Mouse (Mus musculus): ENCODE data around the gene Sbk2.
"Not testable (repeated sequence)": the region's sequence is repeated elsewhere in the genome, so short reads cannot be mapped to it uniquely, and the experiment has no call there.

Sbk2 gene

DNA sequence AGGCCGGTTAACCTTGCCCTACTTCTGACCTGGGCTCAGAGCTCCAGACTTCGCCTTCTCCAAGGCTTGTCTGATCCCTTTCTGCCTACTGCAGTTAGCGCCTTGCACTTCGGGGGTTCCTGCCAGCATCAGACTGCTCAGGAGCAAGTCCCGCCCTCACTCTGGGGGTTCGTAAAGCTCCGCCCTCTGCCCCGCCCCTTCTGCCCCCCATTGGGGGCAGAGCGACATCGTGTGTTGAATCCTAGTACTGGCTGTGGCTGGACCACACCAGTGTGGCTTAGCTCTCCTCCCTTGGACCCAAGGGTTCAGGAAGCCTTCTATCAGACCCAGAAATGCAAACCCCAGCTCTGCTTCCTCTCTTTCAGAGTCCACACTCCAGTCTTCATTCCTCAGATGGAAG lies at the start of gene Sbk2:
Sbk2 (minus strand) TSS at position 135 of the 400 bp plus-strand sequence.
- peak; percentile 73 to 77 for DNase-seq (ENCODE audit: low spot score in 2 of 2)

DNA sequence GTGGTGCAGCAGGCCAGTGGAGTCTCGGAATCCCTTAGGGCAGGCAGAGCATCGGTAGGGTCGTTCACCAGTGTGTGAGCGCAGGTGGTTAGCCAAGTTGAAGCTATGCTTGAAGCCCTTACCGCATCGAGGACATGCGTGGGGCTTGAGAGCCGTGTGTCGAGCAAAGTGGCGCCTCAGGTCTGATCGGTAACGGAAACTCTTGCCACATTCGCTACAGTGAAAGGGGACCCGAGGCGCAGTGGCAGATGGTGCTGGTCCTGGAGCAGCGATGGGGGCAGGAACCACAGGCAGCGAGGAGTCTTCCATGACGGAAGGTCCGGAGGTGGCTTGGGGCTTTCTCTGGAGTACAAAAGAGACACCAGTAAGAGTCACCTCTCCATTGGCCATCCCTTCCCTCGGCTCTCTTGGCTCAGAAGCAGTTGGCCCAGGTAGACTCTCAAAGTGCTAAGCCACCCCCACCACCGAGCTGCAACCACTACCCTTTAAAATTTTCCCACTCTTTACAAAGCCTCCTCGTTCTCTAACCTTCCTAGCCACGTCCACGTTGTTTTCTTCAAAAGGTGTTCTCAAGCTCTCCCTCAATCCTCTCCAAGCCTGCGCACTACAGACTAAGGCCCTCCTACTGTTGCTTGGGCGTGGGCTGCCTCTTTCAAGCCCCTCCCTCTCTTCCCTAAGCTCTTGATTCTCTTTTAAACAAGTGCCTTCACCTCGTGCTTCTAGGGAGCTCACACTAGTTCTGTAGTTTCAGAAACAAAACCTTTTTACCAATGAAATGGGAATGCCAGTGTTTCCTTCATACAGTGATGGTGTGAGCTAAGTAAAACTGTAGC lies 48.7 kb upstream of the Sbk2 start:
- no peak for DNase-seq (ENCODE audit: low spot score in 2 of 2)

DNA sequence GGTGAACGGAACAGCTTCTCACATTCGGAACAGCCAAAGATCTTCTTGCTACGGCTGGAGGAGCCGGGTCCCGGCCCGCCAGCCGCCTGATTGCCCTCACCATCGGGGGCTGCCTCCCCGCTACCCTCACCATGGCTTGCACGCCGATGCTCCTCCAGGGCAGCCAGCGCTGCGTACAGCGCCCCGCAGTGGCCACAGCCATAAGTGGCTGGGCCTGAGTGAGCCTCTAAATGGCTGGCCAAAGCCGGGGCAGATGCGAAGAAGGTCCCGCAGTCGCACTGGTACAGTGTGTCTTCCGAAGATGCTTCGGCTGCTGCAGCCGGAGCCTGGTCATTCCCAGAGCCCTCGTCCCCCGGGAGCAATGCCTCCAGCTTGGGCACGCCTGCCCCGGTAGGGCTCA lies 44.0 kb upstream of the Sbk2 start:
- no peak for DNase-seq (ENCODE audit: low spot score in 2 of 2)

DNA sequence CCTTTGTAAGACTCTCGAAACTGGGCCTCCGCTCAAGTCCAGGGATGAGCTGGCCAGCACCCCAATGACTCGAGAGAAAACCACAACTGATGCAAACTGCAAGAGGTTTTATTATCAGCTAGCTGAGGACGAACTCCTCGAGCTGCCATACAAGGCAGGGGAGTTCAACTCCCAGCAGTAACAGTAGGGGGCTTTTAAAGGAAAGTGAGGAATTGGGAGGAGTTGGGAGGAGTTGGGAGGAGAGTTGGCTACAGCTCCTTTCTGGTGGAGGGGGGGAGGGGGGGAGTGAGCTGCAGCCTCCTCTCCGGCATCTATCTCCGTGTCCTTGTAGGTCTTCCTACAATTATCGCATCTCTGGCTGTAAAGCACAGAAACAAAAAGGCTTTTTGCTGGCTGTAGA lies 38.7 kb upstream of the Sbk2 start:
- DNase-seq (ENCODE audit: low spot score in 2 of 2) = not testable (repeated sequence)

DNA sequence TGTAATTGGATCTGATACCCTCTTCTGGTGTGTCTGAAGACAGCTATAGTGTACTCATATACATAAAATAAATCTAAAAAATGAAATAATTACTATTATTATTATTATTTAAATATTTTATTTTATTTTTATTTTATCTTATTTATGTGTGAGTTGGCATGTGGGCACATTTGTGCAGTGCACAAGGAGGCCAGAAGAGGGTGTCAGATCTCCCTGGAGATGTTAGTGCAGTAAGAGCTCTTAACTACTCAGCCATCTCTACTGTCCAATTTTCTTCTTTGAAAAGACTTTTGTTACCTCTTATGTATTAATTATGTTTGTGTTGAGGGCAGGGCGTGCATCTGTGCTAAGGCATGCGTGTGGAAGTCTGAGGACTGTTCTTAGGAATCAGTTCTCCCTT lies 35.7 kb upstream of the Sbk2 start:
- DNase-seq (ENCODE audit: low spot score in 2 of 2) = no peak

DNA sequence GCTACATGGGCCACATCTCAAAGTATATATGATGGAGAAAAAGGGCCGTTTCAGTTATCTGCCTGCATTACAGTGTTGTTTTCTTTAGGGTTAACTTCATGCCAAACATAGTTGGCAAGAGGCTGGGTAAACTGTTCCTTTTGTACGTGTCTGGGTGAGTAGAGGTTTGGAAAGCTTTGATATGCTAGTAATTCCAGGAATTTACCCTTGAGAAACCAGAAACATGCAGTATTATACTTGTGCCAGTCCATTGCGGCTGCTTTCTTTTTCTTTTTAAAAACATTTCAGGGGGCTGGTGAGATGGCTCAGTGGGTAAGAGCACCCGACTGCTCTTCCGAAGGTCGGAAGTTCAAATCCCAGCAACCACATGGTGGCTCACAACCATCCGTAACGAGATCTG lies 32.7 kb upstream of the Sbk2 start:
- no peak for DNase-seq (ENCODE audit: low spot score in 2 of 2)

DNA sequence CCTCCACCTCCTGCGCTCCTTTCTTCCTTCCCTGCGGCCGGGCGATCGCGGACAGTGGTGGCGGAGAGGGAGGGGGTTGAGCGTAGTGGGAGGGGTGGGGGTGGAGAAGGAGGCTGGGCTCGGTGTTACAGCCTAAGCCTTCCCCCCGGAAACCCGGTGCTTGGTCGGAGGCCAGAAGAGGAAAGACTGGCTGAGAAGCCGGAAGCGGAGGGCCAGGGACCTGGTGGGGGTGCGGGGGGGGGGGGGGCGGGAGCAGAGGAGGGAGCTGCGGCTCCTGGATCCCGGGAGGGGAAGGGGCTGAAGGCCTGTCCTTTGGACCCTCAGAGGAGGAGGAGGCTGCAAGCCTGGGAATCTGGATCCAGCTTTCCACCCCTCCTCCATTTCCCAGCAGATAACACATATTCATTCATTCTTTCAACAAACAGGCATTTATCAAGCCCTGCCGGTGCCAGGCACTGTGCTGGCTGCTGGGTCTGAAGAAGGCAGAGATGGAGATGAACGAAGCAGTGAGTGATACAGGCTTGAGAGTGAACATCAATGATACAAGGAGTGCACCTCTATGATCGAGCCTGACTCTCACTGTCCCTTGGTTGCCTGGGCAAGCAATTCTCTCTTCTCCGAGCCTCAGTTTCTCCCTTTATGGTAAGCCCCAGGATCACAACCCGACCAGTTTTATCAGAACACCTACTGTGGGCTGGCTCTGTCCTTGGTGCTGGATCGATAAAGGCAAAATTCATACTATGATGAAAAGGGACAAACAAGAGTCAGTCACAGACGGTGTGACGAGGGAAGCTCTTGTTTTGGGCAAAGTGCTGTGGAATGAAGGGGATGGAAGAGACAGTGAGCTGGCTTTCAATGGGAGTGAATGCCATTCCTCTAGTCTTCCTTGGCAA lies 32.0 kb upstream of the Sbk2 start, which contains the start of gene Zfp579:
Zfp579 (minus strand) TSS at position 156 of the 893 bp plus-strand sequence.
- DNase-seq (ENCODE audit: low spot score in 2 of 2) = peak; percentile 67 to 71

DNA sequence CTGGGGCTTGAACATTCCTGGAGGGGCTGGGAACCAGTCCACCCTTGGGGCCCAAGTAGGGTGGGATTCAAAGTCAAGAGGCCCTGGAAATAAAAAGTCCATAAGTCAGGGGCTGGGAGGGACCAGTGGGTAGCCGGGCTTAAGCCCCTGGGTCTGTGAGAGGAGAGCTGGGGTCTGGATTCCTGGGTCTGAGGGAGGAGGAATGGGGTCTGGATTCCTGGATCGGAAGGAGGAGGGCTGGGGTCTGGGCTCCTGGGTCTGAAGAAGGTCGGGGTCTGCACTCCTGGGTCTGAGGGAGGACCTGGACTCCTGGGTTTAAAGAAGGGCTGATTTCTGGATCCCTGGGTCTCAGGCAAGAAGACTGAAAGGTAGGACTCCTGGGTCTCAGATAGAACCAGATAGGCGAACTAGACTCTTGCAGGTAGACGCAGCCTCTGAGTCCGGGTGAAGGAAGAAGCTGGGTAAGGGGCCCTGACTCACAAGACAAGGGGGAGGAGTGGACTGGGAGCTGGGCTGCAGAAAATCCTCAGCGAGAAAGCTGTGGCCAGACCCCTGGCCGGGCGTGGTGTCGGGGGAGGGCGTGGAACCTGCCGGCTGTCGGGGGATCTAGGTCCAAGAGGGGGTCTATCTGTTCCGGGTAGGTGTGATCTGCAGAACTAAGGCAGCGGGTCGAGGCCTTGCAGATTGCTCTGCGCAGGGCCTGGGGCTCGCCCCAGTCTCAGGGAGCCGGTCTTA lies 31.2 kb upstream of the Sbk2 start:
- DNase-seq (ENCODE audit: low spot score in 2 of 2) = no peak

DNA sequence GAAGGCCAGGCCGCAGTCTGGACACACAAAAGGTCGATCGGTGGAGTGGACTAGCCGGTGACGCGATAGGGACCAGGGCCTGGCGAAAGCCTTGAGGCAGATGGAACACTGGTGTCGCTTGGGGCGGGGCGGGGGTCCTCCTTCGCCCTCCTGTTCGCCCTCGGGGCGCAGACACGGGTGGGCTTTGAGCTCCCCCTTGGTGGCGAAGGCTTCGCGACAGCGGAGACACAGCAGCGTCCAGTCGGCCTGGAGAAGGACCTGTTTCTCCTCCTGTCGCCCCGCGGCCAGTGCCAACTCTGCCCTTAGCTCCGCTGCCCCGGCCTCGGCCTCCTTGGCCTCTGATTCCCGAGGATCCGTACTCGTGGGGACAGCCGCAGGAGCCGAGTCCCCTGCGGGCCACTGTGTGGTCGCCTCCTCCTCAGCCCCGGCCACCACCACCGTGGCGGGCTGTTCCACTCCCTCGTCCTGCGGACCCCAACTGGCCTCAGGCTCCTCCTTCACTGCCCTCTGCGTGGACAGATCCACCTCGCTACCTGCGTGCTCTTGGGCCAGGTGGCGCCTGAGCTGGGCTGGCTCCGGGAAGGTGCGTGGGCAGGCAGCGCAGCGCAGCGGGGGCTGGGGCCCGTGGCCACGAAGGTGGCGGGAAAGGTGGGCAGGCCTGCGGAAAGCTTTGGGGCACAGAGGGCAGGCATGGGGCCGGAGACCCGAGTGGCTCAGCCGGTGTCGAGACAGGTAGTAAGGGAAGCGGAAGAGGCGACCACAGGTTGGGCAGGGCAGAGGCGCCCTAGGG lies 30.0 kb upstream of the Sbk2 start:
- DNase-seq (ENCODE audit: low spot score in 2 of 2) = no peak

DNA sequence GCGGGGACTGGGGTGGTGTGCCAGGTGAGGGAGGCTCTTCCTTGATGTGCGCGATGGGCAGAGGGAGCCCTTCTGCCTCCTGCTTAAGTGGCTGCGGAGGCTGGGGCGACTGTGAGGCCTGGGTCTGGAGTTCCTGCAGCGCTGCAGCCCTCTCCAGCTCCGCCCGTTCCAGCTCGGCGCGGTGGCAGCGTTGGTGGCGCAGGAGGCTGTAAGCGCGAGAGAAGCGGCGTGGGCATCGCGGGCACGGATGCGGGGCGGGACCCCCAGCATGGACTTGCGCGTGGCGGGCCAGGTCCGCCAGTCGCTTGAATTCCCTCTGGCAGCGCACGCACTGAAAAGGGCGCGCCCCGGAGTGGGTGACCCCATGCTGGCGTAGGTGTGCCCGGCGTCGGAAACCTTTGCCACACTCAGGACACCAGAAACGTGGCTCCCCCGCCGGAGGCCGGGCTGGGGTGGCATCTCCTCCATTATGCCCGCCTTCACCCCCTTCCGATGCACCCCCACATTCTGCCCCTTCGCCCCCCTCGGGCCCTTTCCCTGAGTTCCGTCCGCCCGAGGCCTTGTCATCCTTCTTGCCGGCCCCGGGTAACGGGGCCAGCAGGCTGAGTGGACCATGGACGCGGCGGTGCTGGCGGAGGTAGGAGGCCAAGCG lies 29.3 kb upstream of the Sbk2 start:
- DNase-seq (ENCODE audit: low spot score in 2 of 2) = no peak

DNA sequence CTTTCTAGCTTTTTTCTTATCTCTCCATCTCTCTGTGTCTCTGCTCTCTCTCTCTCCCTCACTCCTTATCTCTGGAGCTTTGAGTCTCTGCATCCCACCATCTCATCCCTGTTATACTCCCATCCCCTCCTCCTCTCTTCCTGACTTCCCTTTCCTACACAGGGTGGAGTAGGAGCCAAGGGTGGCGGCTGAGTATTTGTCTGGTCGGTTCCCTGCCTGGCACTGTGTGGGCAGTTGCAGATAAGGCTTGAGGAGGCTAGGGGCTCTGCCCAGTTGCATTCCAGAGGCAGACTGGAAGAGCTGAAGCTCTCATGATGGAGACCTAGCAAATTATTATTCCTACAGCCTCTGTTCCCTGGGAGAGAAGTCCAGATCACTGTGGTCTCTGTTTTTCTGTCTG lies 24.0 kb upstream of the Sbk2 start:
- no peak for DNase-seq (ENCODE audit: low spot score in 2 of 2)

DNA sequence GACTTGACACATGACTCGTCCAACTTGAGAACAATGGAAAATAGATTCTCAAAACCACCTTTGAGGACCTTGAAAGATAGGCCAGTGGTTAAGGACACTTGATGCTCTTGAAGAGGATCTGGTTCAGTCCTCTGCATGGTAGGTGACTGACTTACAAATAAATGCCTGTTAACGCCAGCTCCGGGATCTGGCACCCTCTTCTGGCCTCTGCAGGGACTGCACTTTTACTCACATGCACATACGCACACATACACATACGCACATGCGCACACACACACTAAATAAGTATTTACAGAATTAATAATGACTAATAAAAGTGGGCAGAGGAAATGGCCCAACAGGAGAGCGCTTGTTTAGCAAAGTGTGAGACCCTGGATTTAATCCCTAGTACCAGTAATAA lies 12.6 kb upstream of the Sbk2 start:
- DNase-seq (ENCODE audit: low spot score in 2 of 2) = no peak

DNA sequence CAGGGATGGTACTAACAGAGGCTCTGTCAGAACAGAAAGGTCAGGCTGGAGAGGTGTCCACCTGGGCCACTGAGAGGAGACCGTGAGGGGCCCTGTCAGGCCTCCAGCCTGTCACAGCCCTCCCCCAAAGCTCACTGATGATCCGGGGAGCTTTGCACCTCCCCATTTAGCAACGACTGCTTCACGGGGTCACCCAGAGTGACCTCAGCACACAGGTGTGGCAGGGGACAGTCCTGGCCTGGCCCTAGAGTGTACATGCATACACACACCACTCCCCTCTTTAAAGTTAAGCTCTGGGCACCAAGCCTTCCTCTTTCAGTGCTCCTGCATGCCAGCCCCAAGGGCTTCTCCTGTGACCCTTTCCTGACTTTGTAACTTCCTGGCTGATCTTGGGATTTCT lies 11.2 kb upstream of the Sbk2 start:
- no peak for DNase-seq (ENCODE audit: low spot score in 2 of 2)

DNA sequence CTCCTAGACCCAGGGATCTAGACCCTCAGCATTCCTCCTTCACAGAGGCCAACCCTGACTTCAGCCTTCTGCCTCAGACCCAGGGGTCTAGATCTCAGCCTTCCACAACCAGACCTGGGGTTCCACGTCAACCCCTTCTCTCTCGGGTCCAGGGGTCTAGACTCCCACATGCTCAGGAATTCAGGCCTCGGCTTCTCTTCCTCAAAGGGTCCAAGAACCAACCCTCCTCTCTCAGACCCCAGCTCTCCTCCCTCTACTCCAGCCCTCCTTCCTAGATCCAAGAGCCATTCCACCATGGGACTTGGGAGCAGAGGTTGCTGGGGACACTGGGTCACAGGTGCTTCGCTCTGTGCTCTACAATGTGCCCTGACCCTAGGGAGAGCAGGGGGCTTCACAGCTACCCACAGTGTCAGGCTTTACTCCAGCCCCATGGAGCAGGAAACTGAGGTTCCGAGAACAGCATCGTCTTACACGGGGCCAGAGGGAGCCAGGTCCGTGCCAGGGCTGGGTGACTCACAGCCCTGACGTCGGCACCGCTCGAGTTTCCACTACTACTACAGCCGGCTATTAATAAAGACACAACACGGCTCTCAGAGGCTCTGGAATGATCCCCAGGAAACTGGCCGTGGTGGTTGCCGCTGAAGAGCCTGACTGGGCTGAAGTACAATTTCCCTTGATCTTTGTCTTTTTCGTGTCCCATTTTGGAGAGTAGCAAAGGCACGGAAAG lies 8.3 kb upstream of the Sbk2 start:
- DNase-seq (ENCODE audit: low spot score in 2 of 2) = no peak

DNA sequence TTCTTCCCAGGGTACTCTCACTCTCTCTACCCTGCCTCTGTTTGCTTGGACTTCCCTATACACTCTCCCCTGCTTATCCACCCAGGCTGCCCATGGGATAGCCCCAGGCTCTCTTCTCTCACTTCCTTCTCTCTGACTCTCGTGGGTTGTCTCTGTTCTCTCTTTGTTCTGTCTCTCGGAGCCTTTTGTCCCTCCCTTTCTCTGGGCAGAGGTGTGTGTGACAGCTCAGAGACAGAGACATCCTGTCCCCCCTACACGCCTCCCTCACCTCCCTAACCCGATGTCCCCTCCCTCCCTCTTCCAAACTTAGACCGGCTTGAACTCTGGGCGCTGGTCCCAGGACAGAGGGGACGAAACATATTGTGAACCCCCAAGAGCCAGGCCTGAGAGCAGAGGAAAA lies 7.5 kb upstream of the Sbk2 start:
- no peak for DNase-seq (ENCODE audit: low spot score in 2 of 2)

DNA sequence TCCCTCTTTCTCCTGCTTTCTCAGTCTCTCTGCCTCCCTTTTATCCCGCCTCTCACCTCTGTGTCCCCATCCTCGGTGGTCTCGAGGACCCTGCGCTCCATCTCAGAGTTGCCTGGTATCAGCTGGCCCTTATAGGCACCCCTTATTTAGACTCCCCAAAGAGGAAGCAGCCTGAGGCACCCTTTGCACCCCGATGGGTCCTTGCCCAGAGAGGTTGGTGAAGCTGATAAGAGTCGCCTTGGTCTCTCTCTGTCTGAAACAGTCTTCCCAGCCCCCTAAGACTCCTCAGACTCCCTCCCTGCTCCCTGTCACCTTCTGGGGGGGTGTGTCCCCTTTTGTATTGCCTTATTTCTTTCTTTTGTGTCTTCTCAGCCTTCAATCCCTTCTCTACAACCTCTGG lies 6.9 kb upstream of the Sbk2 start, which contains the start of gene Sbk3:
Sbk3 (minus strand) TSS at position 101 of the 400 bp plus-strand sequence.
- DNase-seq (ENCODE audit: low spot score in 2 of 2) = no peak

DNA sequence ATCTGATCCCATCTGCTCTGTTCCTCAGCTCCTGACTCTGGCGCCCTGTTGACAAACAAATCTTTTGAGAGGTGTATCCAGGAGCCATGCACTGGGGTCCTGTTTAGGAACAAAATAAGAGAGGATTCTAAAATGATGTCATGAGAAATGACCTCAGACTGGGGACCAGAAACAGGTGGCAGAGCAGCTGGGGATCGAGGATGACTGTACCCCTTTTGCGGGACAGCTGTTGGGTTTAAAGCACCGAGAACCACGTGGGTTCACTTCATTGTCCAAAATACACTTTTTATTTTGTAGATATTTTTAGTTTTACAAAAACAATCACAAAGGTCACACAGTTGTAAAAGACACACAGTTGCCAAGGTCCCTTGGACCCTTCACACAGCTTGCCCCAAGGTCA lies 782 bp upstream of the Sbk2 start:
- no peak for DNase-seq (ENCODE audit: low spot score in 2 of 2)

DNA sequence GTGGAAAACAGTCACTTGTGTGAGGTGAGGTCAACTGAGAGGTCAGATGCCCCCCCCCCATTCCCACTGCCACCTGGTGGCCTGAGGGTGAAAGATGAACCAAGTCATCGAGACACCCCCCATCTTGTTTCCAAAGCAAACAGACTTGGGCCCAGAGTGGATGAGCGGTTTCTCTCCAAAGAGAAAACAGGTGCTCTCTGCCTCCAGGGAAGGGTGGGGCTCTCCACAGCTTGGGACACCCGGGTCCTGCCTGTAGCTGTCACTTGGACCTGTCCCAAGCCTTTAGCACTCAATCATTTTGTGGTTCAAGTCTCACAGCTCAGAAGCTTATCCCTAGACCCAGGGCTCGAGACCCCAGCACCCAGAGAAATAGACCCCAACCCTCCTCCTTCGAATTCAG lies 679 bp downstream of the Sbk2 start:
- no peak for DNase-seq (ENCODE audit: low spot score in 2 of 2)

DNA sequence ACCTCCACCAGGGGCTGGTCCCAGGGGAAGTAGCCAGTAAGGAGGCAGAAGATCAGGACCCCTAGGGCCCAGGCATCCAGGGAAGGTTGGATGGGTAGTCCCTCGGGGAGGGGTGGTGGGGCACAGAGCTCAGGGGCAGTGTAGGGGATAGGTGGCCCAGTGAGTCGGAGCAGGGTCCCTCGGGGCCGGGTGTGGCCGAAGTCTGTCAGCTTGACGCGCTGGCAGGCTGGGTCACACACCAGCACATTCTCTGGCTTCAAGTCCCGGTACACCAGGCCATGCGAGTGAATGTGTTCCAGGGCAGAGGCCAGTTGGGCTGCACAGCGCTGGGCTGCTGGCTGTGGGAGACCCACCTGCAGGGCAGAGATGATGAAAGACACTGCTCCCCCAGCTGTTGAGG lies 6.8 kb downstream of the Sbk2 start:
- peak; percentile 23 to 35 for DNase-seq (ENCODE audit: low spot score in 2 of 2)

DNA sequence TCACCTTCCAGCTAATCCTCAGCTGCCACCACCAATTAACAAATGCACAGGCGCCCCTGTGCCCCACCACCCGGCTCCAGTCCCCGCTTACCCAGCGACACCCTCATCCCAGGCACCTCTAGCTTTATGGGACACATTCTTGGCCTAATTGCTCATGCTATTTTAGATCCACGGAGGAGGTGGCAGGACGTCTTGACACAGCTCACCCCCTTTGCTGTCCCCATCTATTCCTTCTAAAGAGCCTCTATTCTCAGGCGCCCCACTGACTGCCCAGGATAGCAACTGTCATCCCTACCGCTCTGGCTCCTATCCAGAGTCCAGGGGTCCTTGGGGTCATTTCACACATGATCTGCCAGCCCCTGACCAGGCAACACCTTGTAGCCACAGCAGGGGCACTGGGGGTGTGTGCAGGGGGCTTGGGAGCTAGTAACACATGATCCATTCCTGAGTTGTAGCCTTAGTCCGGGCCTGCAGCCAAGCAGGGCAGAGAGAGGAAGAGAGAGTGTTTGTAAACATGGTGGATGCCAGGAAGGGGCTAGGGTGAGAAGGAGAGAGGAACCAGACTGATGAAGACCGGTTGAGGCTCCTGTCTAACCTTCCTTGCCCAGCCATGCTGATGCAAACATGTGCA lies 10.3 kb downstream of the Sbk2 start:
- DNase-seq (ENCODE audit: low spot score in 2 of 2) = no peak

Measured in spleen, postnatal 36 days (tissue).